Mouse (Mus musculus): Measurements from ENCODE around the gene Ifng.

GRCm38 (mm10) chr10:118445502-118445901, 4.7 kb downstream of the Ifng start:
- TF ChIP-seq GATA1 (IDR thresholded peaks at IDR 0.05; ENCODE audit: low read length) (no peak), TAL1 (IDR thresholded peaks at IDR 0.05; ENCODE audit: low read length) (no peak)
